Mouse (Mus musculus) thymus, adult 2 months (tissue): ENCODE results near the gene Megf11.

Source experiments
- CTCF ChIP-seq: fragments of 200-500 bp; IDR thresholded peaks from 2 replicates; pipeline ENCODE4 v1.5.1; 2012; ENCODE audit warnings: mild to moderate bottlenecking, control low read depth, low read length, moderate library complexity, borderline replicate concordance; ENCODE audit not compliant: control insufficient read depth, poor library complexity, insufficient read depth; ENCODE audit errors: extremely low read depth
- POLR2A ChIP-seq: fragments of 200-500 bp; IDR thresholded peaks from 2 replicates; pipeline ENCODE4 v1.6.1; 2012; ENCODE audit warnings: mild to moderate bottlenecking, low read length, control low read depth, moderate library complexity; ENCODE audit not compliant: control insufficient read depth, poor library complexity, insufficient read depth; ENCODE audit errors: extremely low read depth

DNA sequence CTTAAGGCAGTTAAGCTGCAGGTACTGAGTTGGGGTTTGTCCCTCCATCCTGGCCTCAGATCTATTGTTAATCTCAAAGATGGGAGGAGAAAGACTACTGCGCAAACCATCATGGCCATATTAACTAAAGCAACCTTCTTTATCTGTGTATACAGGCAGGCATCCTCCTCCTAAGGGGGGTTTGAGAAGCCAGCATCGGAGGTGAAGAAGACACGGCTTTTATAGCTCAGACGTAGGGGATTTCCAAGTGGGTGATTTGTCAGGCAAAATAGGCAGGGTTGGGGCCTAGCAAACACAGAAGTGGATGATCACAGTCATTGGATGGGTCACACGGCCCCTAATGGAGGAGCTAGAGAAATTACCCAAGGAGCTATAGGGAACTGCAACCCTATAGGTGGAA, 271.2 kb downstream of the Megf11 start:
- TF ChIP-seq POLR2A (no peak), CTCF (no peak)
